Mouse (Mus musculus): ENCODE data around the gene Cdh23.

The Cdh23 gene

GRCm38 (mm10) chr10:60578738-60579538, 117.4 kb downstream of the Cdh23 start:
- DNase-seq (ENCODE audit: extremely low read depth, low read depth, low spot score): no peak

GRCm38 (mm10) chr10:60577920-60578737, 118.2 kb downstream of the Cdh23 start:
- DNase-seq (ENCODE audit: extremely low read depth, low read depth, low spot score): no peak

GRCm38 (mm10) chr10:60577125-60577919, 119.0 kb downstream of the Cdh23 start:
- DNase-seq (ENCODE audit: extremely low read depth, low read depth, low spot score): no peak

GRCm38 (mm10) chr10:60574851-60575250, 121.4 kb downstream of the Cdh23 start:
- DNase-seq (ENCODE audit: extremely low read depth, low read depth, low spot score): no peak

GRCm38 (mm10) chr10:60571491-60571890, 124.8 kb downstream of the Cdh23 start:
- DNase-seq (ENCODE audit: extremely low read depth, low read depth, low spot score): no peak

GRCm38 (mm10) chr10:60566369-60567037, 129.8 kb downstream of the Cdh23 start:
- no peak for DNase-seq (ENCODE audit: extremely low read depth, low read depth, low spot score)

- DNase-seq (ENCODE audit: extremely low read depth, low read depth, low spot score): no peak
These were observed 132.2 kb downstream of the Cdh23 start for GRCm38 (mm10) chr10:60564136-60564535.

- no peak for DNase-seq (ENCODE audit: extremely low read depth, low read depth, low spot score)
These were observed 133.3 kb downstream of the Cdh23 start for GRCm38 (mm10) chr10:60562946-60563345.

GRCm38 (mm10) chr10:60558491-60558927, 137.8 kb downstream of the Cdh23 start:
- no peak for DNase-seq (ENCODE audit: extremely low read depth, low read depth, low spot score)

GRCm38 (mm10) chr10:60552951-60553635, 143.2 kb downstream of the Cdh23 start:
- no peak for DNase-seq (ENCODE audit: extremely low read depth, low read depth, low spot score)

- no peak for DNase-seq (ENCODE audit: extremely low read depth, low read depth, low spot score)
These were observed 157.0 kb downstream of the Cdh23 start for GRCm38 (mm10) chr10:60539164-60539914.

GRCm38 (mm10) chr10:60536098-60536811, 160.0 kb downstream of the Cdh23 start:
- no peak for DNase-seq (ENCODE audit: extremely low read depth, low read depth, low spot score)

- DNase-seq (ENCODE audit: extremely low read depth, low read depth, low spot score): no peak
These were observed 163.8 kb downstream of the Cdh23 start for GRCm38 (mm10) chr10:60532502-60532901.

GRCm38 (mm10) chr10:60531349-60531748, 164.9 kb downstream of the Cdh23 start:
- no peak for DNase-seq (ENCODE audit: extremely low read depth, low read depth, low spot score)

- no peak for DNase-seq (ENCODE audit: extremely low read depth, low read depth, low spot score)
These were observed 165.7 kb downstream of the Cdh23 start for GRCm38 (mm10) chr10:60530633-60531032.

GRCm38 (mm10) chr10:60527949-60528348, 168.3 kb downstream of the Cdh23 start:
- no peak for DNase-seq (ENCODE audit: extremely low read depth, low read depth, low spot score)

- DNase-seq (ENCODE audit: extremely low read depth, low read depth, low spot score): no peak
These were observed 171.2 kb downstream of the Cdh23 start for GRCm38 (mm10) chr10:60525081-60525480.

GRCm38 (mm10) chr10:60516286-60516685, 180.0 kb downstream of the Cdh23 start:
- no peak for DNase-seq (ENCODE audit: extremely low read depth, low read depth, low spot score)

GRCm38 (mm10) chr10:60498538-60498937, 197.8 kb downstream of the Cdh23 start:
- no peak for DNase-seq (ENCODE audit: extremely low read depth, low read depth, low spot score)

Measured in fat pad, adult 2 months (tissue).